Mouse (Mus musculus): ENCODE data around the gene E330021D16Rik. TPM values are rescaled to one million over a fixed set of nuclear protein-coding genes. Genes with fewer than 3 reads are reported as not detected.

The E330021D16Rik gene
- polyA plus RNA-seq, 1 experiment from 2014 or later = not detected

DNA sequence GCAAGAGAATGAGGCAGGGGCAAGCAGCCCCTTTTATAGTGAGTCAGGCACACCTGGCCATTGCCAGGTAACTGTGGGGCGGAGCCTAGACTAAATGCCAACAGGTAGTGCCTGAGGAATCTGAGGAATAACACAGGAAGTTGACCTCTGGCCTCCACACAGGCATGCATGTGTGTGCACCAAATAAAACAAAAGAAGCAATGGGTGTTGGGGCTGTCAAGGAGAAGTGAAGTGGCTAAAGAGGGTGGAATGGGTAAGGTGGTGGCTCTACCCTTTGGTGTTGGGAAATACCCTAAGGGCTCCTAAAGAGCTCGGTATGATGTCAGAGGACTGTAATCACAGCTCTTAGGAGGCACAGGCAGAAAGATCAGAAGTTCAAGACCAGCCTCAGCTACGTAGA is 32.2 kb downstream of the E330021D16Rik start:
- no peaks in the 10 kb centered on the region for H3K9me3 ChIP-seq (replicated peaks)
- H3K36me3 ChIP-seq = no peaks in the 10 kb centered on the region
- no peak overlapping the region for H3K4me3 ChIP-seq
- no peak overlapping the region for H3K9ac ChIP-seq
- no peak overlapping the region for H3K27ac ChIP-seq (ENCODE audit: poor library complexity, severe bottlenecking)
- H3K27me3 ChIP-seq (replicated peaks) = no peaks in the 10 kb centered on the region
- no peak overlapping the region for H3K4me2 ChIP-seq
- no peak for ATAC-seq (ENCODE audit: insufficient number of reproducible peaks, low FRiP score)
- no peaks in the 10 kb centered on the region for H3K4me1 ChIP-seq (replicated peaks)
- WGBS = 77% methylated on average over 3 of the region's 3 CpGs

DNA sequence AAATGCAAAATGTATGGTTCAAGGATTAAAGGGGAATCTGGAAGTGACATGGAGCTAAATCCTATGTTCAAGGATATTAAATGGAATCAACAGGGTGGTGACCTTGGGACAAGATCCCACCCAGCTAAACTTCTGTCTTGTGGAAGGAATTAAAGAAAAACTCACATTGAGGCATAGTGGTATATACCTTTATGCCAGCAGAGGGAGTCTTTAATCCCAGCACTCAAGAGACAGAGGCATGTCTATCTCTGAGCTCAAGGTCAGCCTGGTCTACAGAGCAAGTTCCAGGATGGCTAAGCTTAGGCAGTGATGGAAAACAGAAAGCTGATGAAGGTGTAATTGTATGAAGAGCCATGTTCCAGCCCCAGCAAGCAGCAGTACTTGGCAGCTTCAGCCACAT is 39.3 kb downstream of the E330021D16Rik start:
- no peak for ATAC-seq (ENCODE audit: insufficient number of reproducible peaks, low FRiP score)
- Histone ChIP-seq H3K27ac (ENCODE audit: poor library complexity, severe bottlenecking) (no peak overlapping the region), H3K4me2 (no peak overlapping the region), H3K4me3 (no peak overlapping the region), H3K4me1 (replicated peaks) (no peaks in the 10 kb centered on the region), H3K9ac (no peak overlapping the region), H3K36me3 (no peaks in the 10 kb centered on the region), H3K27me3 (replicated peaks) (no peaks in the 10 kb centered on the region), H3K9me3 (replicated peaks) (no peaks in the 10 kb centered on the region)

DNA sequence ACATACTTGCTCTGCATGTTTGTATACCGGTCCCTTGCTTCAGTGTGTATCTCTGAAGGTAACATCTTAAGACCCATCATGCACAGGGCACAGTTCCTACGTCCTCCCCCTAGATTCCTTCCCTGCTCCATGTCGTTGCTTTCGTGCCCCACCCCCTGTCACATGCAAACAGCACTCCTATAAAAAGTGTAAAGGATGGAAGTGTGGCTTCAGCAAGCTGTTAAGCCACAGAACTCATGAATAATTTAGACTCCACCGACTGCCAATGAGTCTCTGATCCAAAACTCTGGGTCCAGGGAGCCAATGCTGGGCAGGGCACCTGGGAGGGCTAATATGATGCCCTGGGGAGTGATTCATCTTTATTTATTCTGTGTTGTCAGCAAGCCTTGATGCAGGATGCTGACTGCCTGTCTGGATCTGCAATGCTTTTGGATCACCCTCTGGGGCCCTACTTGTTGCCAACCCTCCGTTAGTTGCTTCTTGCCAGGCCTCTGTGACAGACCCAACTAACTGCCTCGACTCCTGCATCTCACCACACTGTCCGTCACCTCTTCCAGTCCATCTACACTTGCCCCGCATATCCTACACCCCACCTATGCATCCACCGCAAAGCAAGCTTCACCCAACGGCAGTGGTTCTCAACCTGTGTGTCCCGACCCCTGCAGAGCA is 50.8 kb downstream of the E330021D16Rik start:
- no peaks in the 10 kb centered on the region for H3K36me3 ChIP-seq
- peaks cover 7% of the 10 kb centered on the region; the same call in 1 of the 2 replicates for H3K9me3 ChIP-seq (replicated peaks)
- H3K4me3 ChIP-seq = no peak overlapping the region
- 69% methylated on average over 12 of the region's 12 CpGs for WGBS
- H3K4me2 ChIP-seq = no peak overlapping the region
- no peaks in the 10 kb centered on the region for H3K4me1 ChIP-seq (replicated peaks)
- H3K27me3 ChIP-seq (replicated peaks) = no peaks in the 10 kb centered on the region
- H3K27ac ChIP-seq (ENCODE audit: poor library complexity, severe bottlenecking) = no peak overlapping the region
- H3K9ac ChIP-seq = no peak overlapping the region
- no peak for ATAC-seq (ENCODE audit: insufficient number of reproducible peaks, low FRiP score)

DNA sequence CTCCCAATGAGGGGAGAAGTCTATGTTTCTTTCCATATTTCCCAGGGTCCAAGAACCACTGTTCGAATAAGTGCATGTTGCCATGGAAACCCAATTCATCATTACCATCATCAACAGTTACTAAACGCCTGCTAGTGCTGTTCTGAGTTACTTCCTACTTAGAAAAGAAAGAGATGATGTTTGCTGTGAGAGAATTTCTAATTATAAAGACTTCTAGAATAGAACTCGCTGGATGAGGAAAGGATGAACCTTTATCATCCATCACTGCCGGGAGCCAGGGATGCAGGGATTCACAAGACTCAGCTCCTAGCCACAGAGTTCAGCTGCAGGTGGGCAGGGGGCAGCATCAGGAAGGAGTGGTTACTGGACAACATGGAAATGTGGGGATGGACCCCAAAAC is 51.4 kb downstream of the E330021D16Rik start:
- Histone ChIP-seq H3K9ac (no peak overlapping the region), H3K36me3 (no peaks in the 10 kb centered on the region), H3K4me2 (no peak overlapping the region), H3K27ac (ENCODE audit: poor library complexity, severe bottlenecking) (no peak overlapping the region), H3K27me3 (replicated peaks) (no peaks in the 10 kb centered on the region), H3K9me3 (replicated peaks) (peaks cover 7% of the 10 kb centered on the region; the same call in 1 of the 2 replicates), H3K4me1 (replicated peaks) (no peaks in the 10 kb centered on the region), H3K4me3 (no peak overlapping the region)
- WGBS = 72% methylated on average over 4 of the region's 4 CpGs
- ATAC-seq (ENCODE audit: insufficient number of reproducible peaks, low FRiP score) = no peak

DNA sequence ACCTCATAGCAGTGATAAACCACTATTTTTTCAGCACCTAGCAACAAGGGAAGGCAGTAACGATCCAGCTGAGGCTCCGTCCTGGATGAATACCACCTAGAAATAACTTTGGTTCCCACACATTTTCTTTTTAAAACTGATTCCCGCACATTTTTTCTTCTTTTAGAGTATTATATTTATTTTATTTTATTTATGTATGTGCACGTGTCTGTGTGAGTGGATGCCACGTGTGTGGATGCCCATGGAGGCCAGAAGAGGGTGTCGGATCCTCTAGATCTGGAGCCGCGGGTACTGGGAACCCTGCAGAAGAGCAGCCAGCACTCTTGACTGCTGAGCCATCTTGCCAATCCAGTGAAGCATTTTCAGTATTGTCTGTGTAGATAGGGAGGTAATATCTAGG is 52.1 kb downstream of the E330021D16Rik start:
- Histone ChIP-seq H3K27ac (ENCODE audit: poor library complexity, severe bottlenecking) (no peak overlapping the region), H3K27me3 (replicated peaks) (no peaks in the 10 kb centered on the region), H3K4me2 (no peak overlapping the region), H3K4me1 (replicated peaks) (no peaks in the 10 kb centered on the region), H3K4me3 (no peak overlapping the region), H3K36me3 (no peaks in the 10 kb centered on the region), H3K9ac (no peak overlapping the region), H3K9me3 (replicated peaks) (peaks cover 6% of the 10 kb centered on the region; the same call in 1 of the 2 replicates)
- 77% methylated on average over 8 of the region's 8 CpGs for WGBS
- no peak for ATAC-seq (ENCODE audit: insufficient number of reproducible peaks, low FRiP score)

DNA sequence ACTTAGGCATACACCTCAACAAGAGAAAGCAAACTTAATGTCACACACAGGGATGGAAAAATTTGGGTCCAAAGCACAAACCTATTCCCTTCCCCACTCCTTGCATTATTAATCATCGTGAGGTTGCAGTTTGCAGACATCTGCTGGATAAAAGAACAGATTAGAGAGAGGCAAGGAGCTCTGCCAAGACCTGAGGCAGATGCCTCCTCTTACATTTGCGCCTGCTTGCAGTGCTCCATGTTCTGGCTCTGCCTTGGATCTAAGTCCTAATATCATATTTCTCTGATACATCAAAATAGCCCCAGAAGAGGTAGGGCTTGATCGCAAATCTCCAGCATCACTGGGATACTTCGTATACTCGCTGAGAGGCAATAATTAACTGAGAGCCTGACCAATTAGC is 56.9 kb downstream of the E330021D16Rik start:
- no peaks in the 10 kb centered on the region for H3K27me3 ChIP-seq (replicated peaks)
- H3K27ac ChIP-seq (ENCODE audit: poor library complexity, severe bottlenecking) = no peak overlapping the region
- no peak overlapping the region for H3K4me3 ChIP-seq
- no peaks in the 10 kb centered on the region for H3K9me3 ChIP-seq (replicated peaks)
- H3K4me2 ChIP-seq = no peak overlapping the region
- H3K9ac ChIP-seq = no peak overlapping the region
- H3K36me3 ChIP-seq = no peaks in the 10 kb centered on the region
- no peaks in the 10 kb centered on the region for H3K4me1 ChIP-seq (replicated peaks)
- 74% methylated on average over 5 of the region's 5 CpGs for WGBS
- no peak for ATAC-seq (ENCODE audit: insufficient number of reproducible peaks, low FRiP score)

DNA sequence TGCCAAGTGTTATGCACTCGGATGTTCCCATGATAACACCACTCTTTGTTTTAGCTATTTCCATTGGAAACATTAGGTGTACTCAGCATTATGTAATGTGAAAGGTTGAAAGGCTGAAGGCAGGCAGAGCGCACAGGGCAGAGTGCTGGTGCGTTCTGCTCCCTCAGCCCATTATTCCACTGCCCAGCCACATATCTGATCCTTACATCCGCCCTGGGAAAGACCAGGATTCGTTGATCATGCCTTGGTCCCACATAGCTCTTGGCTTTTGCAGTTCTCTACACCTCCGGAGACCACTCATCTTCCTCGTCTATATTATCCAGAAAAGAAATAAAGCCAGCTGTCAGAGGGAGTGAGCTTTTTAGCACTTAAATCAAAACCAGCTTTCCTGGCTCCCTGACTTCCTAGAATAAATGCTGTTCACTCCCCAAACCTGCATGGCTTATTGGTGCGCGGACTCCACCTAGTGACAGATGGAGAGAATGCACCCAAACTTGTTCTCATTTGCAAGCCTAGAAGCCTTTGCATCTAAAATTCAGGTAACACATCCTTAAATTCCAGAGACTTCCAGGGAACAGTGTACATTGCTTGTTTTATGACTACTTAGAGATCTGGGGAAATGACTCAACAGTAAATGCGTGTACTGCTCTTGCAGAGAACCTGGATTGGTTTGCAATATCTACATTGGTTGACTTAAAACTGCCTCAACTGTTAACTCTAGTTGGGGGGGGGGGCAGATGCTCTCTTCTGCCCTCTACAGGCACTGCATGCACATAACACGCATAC is 61.8 kb downstream of the E330021D16Rik start:
- no peak overlapping the region for H3K4me2 ChIP-seq
- H3K4me3 ChIP-seq = no peak overlapping the region
- no peak overlapping the region for H3K9ac ChIP-seq
- H3K27ac ChIP-seq (ENCODE audit: poor library complexity, severe bottlenecking) = no peak overlapping the region
- WGBS = 38% methylated on average over 11 of the region's 11 CpGs
- H3K27me3 ChIP-seq (replicated peaks) = no peaks in the 10 kb centered on the region
- H3K36me3 ChIP-seq = no peaks in the 10 kb centered on the region
- H3K4me1 ChIP-seq (replicated peaks) = no peaks in the 10 kb centered on the region
- ATAC-seq (ENCODE audit: insufficient number of reproducible peaks, low FRiP score) = no peak
- no peaks in the 10 kb centered on the region for H3K9me3 ChIP-seq (replicated peaks)

Other genes starting within 250 kb of the E330021D16Rik start
- 0.12 and 0.20 TPM in 2 replicates for gene Grin2b, start 242.1 kb downstream of the E330021D16Rik start, polyA plus RNA-seq (2016; fragmentation: Nextera tagmentation; extraction: Ambion mirVana)
- gene Gm8994, start 88.0 kb downstream of the E330021D16Rik start, polyA plus RNA-seq (2016; fragmentation: Nextera tagmentation; extraction: Ambion mirVana) = not detected in 2 replicates
- gene Atf7ip, start 90.6 kb upstream of the E330021D16Rik start, polyA plus RNA-seq (2016; fragmentation: Nextera tagmentation; extraction: Ambion mirVana) = 51.0 and 51.5 TPM in 2 replicates
- 6.0 and 6.1 TPM in 2 replicates for gene Plbd1, start 246.4 kb upstream of the E330021D16Rik start, polyA plus RNA-seq (2016; fragmentation: Nextera tagmentation; extraction: Ambion mirVana)